Mouse (Mus musculus): ENCODE results near the gene She. TPM values are rescaled to one million over a fixed set of nuclear protein-coding genes. Genes with fewer than 3 reads are reported as not detected.
"Not testable (repeated sequence)": the region's sequence is repeated elsewhere in the genome, so short reads cannot be mapped to it uniquely, and the experiment has no call there.

The She gene
- total RNA-seq, 4 experiments from 2014 or later, result 2.9 to 5.3 (median 3.6) TPM

- DNase-seq (ENCODE audit: low spot score in 2 of 2), result no peak
These were observed 31.1 kb downstream of the She start for GRCm38 (mm10) chr3:89862182-89862761.

GRCm38 (mm10) chr3:89863276-89863675 is 32.1 kb downstream of the She start:
- DNase-seq (ENCODE audit: low spot score in 2 of 2), result not testable (repeated sequence)

GRCm38 (mm10) chr3:89863716-89864509 is 32.7 kb downstream of the She start:
- DNase-seq (ENCODE audit: low spot score in 2 of 2), result no peak

DNA sequence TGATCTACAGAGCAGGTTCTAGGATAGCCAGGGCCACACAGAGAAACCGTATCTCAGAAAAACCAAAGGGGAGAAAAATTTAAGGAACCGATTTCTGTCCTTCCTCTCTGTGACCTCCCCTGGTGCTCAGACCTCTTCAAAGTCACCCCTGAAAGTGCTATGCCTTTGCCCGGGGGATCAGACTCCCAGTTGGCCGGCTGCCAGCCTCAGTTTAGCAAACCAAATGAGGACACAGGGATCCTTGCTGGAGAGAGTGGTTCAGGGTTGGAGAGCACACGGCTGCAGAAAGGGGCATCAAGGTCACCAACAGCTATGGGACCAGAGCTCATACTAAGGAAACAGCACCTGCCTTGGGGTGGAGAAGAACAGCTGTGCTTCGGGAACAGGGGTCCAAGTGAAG is 33.9 kb downstream of the She start:
- no peak for DNase-seq (ENCODE audit: low spot score in 2 of 2)

DNA sequence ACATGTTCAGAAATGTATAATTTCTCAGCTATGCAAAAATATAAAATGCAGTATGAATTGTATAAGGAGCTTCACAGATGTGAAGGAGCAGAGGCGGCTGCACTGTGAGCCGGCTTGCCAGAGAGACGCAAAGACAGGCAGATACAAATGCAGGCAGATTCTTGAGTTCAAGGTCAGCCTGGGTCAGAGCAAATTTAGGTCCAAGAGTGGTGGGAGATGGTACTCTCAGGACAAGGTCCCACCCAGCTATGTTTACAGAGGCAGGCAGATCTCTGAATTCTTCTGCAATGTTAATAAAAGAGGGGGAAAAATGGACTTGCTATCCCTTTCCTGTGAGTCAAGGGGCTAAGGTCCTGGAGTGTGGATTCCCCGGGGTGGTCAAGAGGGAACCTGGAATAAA is 34.6 kb downstream of the She start:
- no peak for DNase-seq (ENCODE audit: low spot score in 2 of 2)

GRCm38 (mm10) chr3:89867651-89868050 is 36.5 kb downstream of the She start:
- DNase-seq (ENCODE audit: low spot score in 2 of 2), result no peak

GRCm38 (mm10) chr3:89868357-89868756 is 37.2 kb downstream of the She start:
- no peak for DNase-seq (ENCODE audit: low spot score in 2 of 2)

DNA sequence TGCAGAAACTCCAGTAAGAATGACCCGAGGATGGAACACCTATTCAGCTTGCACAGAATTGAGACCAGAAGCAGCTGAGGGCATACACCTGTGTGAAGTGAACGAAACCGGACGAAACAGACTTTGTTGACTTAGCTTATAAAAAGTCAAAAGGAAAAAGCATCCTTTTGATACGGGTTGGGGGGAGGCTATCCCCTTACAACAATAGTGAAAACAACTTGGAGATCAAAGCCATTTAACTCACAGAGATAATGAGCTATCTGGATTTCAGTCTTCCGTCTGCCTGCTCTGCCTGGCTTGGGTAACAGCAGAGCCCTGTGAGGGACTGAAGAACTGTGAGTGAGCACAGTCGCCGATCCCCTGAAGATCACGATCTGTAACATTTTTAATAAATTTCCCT is 37.8 kb downstream of the She start:
- DNase-seq (ENCODE audit: low spot score in 2 of 2), result no peak

DNA sequence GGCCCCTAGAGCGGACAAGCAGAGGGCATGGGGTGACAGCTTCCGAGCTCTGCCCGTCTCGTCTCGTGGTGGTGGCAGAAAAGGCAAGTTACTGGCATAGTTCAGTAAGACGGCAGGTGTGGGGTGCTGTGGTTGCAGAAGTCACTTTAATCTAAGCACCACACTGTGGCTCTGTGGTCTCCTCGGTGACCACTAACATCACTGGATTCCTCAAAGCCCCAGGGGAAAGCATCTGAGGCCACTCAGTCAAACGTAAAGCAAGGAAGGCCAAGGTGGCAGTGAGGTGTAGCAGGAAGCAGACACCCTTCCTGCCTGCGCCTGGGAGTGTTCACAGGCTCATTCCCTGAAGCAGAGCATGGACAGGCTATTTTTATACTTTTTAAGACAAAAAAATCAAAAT is 38.4 kb downstream of the She start:
- DNase-seq (ENCODE audit: low spot score in 2 of 2), result no peak

GRCm38 (mm10) chr3:89870472-89871271 is 39.5 kb downstream of the She start:
- DNase-seq (ENCODE audit: low spot score in 2 of 2), result no peak

GRCm38 (mm10) chr3:89871339-89871914 is 40.3 kb downstream of the She start:
- DNase-seq (ENCODE audit: low spot score in 2 of 2), result no peak

- no peak for DNase-seq (ENCODE audit: low spot score in 2 of 2)
These were observed 41.0 kb downstream of the She start for GRCm38 (mm10) chr3:89872209-89872608.

- no peak for DNase-seq (ENCODE audit: low spot score in 2 of 2)
These were observed 41.5 kb downstream of the She start for GRCm38 (mm10) chr3:89872684-89873083.

GRCm38 (mm10) chr3:89874076-89874475 is 42.9 kb downstream of the She start:
- DNase-seq (ENCODE audit: low spot score in 2 of 2), result no peak

DNA sequence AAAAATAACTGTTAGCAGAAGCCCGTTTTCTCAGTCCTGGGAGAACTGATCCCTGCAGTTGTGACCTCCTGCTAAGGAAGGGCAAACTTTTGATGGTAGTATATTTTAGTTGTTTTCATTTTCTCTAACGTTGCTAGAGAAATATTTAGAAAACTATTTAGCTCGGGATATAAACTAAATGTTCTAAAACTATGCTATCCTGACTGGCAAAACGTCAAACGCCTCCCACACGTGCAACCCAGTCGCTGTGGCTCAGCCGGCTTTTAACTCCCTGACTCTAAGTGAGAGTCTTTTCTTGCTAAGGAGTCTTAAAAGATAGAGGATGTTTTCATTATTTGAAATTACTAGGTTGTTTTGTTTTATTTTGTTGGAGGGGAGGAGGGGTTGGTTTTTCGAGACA is 43.9 kb downstream of the She start:
- no peak for DNase-seq (ENCODE audit: low spot score in 2 of 2)

DNA sequence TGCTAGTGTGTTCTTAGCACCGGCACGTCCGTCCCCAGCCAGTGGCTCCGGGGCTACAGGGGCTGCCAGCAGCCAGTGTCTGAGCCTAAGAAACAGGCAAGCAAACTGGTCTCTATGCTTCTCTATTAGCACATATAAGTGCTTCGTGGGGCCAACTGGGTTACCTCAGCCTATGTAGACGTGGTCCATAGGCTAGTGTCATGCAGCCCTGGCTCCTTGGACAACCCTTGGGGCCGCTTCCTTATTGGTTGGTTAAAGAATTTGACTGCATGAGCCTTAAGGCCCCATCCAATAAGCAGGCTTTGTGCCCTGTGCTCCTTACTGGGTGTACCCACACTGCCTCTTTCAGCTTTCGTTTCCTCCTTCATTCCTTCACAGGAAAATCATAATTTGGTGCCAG is 44.6 kb downstream of the She start:
- DNase-seq (ENCODE audit: low spot score in 2 of 2), result no peak

GRCm38 (mm10) chr3:89876469-89876868 is 45.3 kb downstream of the She start:
- no peak for DNase-seq (ENCODE audit: low spot score in 2 of 2)

DNA sequence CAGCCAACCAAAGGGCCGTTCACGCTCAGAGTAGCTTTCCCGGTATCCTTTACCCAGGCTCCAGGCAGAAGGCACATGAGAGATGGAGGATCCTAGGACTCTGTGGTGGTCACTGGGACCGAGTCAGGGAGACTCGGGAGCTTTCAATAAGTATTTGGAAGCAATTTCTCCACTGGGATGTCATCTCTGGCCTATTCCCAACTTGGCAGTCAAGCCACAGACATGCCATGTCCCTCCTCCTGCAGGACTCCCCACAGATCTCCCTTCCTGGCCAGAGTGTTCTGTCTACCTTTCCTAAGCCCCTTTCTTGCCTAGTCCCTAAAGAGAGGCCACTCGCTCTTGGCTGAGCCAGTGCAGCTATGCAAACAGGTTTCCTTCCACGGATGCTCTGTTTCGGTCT is 46.0 kb downstream of the She start:
- no peak for DNase-seq (ENCODE audit: low spot score in 2 of 2)

DNA sequence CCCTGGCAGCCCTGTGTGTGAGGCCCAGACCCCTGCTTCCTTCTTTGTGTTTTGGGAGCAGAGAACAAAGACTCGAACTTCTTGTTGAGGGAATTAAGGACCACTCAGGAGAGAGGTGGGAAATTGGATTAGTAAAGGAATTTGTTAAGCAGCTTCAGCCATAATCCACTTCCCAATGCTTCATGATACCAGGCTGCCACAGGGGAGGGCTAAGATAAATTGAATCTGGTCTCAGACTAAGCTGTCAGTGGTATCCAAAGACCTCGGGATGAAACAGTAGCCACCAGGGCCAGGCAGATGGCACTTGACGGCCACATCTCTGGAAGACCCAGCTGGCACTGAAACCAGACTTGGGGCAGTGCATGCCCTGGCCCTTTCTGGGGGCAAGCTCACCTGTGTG is 47.3 kb downstream of the She start:
- no peak for DNase-seq (ENCODE audit: low spot score in 2 of 2)

DNA sequence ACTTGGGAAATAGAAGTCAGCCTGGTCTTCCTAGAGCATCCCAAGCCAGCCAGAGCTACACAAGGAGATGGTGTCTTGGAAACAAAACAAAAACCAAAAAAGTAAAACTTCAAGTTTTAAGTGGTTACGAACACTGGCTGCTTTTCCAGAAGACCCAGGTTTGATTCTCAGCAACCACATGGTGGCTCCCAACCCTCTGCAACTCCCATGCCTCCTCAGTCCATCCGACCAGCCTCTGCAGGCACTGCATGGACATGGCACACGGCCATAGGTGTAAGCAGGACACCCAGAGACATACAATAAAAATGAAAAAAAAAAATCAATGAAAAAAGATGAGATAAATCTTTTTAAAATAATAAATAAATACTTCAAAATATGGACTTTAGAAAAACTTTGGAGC is 48.2 kb downstream of the She start:
- DNase-seq (ENCODE audit: low spot score in 2 of 2), result no peak

DNA sequence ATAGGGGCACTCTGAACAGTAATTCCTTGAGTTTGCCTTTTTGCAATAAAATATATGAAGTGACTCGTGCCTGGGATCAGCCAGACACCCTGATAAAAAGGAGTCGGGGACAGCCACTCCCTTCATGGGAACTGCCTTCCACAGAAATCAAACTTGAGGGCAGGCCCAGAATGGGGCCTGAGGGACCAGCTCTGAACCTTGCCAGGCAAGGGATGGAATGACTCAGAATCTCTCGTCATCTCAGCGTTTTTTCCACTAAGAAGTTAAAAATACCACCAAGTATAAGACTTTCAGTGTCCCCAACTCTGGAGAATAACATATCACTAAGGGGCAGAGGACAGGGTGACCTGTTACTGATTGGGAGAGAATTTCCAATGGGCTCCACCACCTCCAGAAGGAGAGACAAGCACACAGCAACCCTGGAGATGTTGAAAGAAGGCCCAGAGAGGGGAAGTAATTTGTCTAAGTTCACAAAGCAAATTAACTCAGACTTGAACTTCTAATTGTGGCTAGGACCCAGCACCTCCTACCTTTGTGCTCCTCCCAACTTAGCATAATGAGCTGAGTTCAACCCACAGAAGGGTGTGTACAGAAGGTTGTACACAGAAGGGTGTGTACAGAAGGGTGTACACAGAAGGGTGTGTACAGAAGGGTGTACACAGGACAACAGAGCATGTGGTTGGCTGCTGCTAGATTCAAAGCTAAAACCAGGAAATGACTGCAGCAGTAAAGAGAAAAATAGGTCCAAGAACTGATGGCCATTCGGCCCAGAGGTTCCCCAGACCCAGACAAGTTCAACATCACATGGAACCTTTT is 49.1 kb downstream of the She start:
- DNase-seq (ENCODE audit: low spot score in 2 of 2), result no peak

Data from layer of hippocampus, adult 8-10 months (tissue).